Mouse (Mus musculus): ENCODE data around the gene Vac14. TPM values are rescaled to one million over a fixed set of nuclear protein-coding genes. Genes with fewer than 3 reads are reported as not detected.
A peak's percentile ranks its signal among the peaks of the same experiment; 100 is the strongest.

Vac14 gene
- polyA plus RNA-seq, 1 experiment, result 26.8 TPM

DNA sequence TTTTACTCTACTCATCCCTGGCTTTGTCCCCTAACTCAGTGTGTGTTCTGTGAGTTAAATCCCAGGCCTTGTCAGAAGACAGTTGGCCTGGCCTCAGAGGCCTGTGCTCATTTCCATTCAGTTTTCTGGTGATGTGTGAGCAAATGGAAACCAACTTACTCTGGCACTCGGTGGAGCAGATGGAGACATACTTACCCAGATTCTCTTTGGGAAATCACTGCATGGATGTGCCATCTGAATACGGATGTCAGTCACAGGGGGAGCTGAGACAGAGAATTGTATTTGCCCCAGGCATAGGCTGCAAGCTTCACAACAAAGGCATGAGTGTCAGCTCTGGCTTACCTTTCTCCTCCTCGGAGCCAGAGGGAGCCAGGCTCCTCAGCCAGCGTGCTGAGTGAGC is 8.0 kb downstream of the Vac14 start:
- H3K4me2 ChIP-seq (ENCODE audit: low read depth), result no peak overlapping the region
- no peaks in the 10 kb centered on the region for H3K36me3 ChIP-seq (ENCODE audit: control insufficient read depth, insufficient read depth)
- no peaks in the 10 kb centered on the region for H3K27me3 ChIP-seq (ENCODE audit: control insufficient read depth, insufficient read depth, insufficient read length)
- no peak overlapping the region for H3ac ChIP-seq (ENCODE audit: control insufficient read depth, insufficient read length)
- H3K79me2 ChIP-seq (ENCODE audit: control insufficient read depth, insufficient read depth), result peaks cover 69% of the 10 kb centered on the region
- TF ChIP-seq POLR2AphosphoS2 (IDR thresholded peaks at IDR 0.05; ENCODE audit: insufficient read length, low read depth) (no peak), MAX (IDR thresholded peaks at IDR 0.05; ENCODE audit: low read depth) (no peak), REST (IDR thresholded peaks at IDR 0.05; ENCODE audit: insufficient read depth, insufficient read length) (no peak), POLR2A (IDR thresholded peaks at IDR 0.05; ENCODE audit: insufficient read length, low read depth) (no peak)
- no peak overlapping the region for H3K4me3 ChIP-seq

DNA sequence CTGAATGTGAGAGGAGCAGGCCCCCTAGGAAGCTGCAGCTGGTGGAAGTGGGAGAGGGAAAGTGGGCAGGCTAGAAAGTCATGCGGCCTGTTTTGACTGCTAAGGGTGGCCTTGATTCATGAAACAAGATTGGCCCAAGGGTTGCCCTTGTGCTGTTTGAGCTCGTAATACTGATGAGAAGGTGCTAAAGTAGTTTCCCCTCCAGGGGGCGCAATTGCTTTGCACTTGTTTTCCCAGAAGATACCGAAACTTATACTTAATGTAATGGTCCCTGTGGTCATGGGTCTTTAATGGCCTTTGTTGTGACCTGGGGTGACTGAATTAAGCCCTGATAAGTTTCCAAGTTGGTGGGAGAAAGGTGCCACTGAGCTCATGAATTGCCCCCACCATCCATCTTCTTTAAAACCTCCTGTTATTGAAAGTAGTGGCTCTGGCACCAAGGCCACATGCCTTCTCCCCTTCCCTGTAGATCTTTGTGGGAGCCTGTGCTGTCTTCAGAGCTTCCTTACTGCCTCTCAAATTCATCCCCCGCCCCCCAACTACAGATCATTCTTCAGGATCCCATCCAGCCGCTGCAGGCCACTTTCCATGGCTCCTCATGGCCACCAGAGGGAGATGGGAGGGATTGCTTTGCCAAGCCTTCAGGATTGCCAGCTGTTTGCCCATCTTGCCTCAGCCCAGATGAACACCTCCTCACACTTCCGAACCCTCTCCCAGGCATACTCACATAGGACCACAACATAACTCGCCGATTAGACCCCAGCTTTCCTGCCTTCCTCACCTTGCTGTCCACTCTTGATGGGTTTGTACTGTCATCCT is 11.1 kb downstream of the Vac14 start:
- no peak overlapping the region for H3K4me3 ChIP-seq

DNA sequence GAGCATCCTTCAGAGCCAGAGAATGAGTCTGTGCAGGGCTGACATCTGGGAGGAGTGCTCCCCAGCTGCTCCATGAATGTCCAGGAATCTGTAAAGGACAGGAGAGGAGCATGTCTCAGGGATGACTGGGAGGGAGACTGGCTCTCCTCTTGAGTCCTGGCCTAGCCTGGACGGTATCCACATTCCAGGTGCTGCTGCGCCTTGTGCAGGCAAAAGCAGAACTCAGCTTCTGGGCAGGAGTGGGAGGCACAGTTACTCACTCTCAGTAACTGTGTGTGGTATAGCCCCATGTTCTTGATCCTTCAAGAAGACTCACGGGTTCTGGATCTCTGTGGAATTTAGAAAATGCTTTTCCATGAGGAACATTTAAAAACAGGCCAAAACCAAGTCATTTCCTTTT is 11.7 kb downstream of the Vac14 start:
- Histone ChIP-seq H3ac (ENCODE audit: control insufficient read depth, insufficient read length) (no peak overlapping the region), H3K4me3 (no peak overlapping the region), H3K27me3 (ENCODE audit: control insufficient read depth, insufficient read depth, insufficient read length) (no peaks in the 10 kb centered on the region), H3K36me3 (ENCODE audit: control insufficient read depth, insufficient read depth) (peaks cover 23% of the 10 kb centered on the region), H3K79me2 (ENCODE audit: control insufficient read depth, insufficient read depth) (peaks cover 36% of the 10 kb centered on the region), H3K4me2 (ENCODE audit: low read depth) (peak overlapping the region; percentile 1)
- no peak for TF ChIP-seq MYOG (IDR thresholded peaks at IDR 0.05; ENCODE audit: control insufficient read depth in 1 of 3, insufficient read depth in 1 of 3, insufficient read length in 2 of 3, low read depth in 2 of 3)
- no peak for TF ChIP-seq POLR2A (IDR thresholded peaks at IDR 0.05; ENCODE audit: insufficient read length, low read depth)
- no peak for TF ChIP-seq MYOD1 (IDR thresholded peaks at IDR 0.05; ENCODE audit: control insufficient read depth in 1 of 3, insufficient read length in 2 of 3, low read depth in 2 of 3)
- no peak for TF ChIP-seq POLR2AphosphoS2 (IDR thresholded peaks at IDR 0.05; ENCODE audit: insufficient read length, low read depth)

More for the DNA sequence above, 11.1 kb downstream of the Vac14 start:
- TF ChIP-seq MYOD1 (IDR thresholded peaks at IDR 0.05; ENCODE audit: control insufficient read depth in 1 of 3, insufficient read length in 2 of 3, low read depth in 2 of 3) (peak in 1 of 3 experiments; percentile 26), MYOG (IDR thresholded peaks at IDR 0.05; ENCODE audit: control insufficient read depth in 1 of 3, insufficient read depth in 1 of 3, insufficient read length in 2 of 3, low read depth in 2 of 3) (peak in 1 of 3 experiments; percentile 27), CEBPB (IDR thresholded peaks at IDR 0.05; ENCODE audit: insufficient read depth, poor library complexity, severe bottlenecking) (peak; percentile 73; the same call in 1 of the 2 replicates), E2F4 (IDR thresholded peaks at IDR 0.05; ENCODE audit: insufficient read depth) (no peak), POLR2AphosphoS2 (IDR thresholded peaks at IDR 0.05; ENCODE audit: insufficient read length, low read depth) (no peak)
- Histone ChIP-seq H3K79me2 (ENCODE audit: control insufficient read depth, insufficient read depth) (peaks cover 42% of the 10 kb centered on the region), H3ac (ENCODE audit: control insufficient read depth, insufficient read length) (no peak overlapping the region), H3K36me3 (ENCODE audit: control insufficient read depth, insufficient read depth) (peaks cover 18% of the 10 kb centered on the region), H3K4me2 (ENCODE audit: low read depth) (peak overlapping the region; percentile 1), H3K27me3 (ENCODE audit: control insufficient read depth, insufficient read depth, insufficient read length) (no peaks in the 10 kb centered on the region)

DNA sequence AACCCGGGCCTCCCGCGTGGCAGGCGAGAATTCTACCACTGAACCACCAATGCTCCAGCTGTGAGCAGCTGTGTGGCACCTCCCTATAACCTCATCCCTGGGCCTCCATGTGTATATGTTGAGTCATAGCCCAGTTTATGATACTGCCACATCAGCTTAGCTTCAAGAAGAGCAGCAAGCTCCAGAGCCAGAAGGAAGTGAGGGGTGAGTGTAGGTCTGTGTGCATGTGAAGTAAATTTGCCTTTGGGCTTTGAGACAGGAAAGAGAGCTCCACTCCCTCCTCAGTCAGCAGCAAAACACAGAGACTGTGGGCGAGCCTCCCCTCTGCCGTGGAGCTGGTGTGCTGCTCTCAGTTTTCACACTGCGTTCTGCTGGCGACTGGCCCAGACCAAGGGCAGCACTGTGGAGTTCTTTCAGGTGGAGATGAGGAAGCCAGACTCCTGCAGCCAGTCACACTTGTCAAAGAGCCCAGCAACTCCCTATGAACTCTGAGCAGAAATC is 12.2 kb downstream of the Vac14 start:
- Histone ChIP-seq H3K79me2 (ENCODE audit: control insufficient read depth, insufficient read depth) (peaks cover 31% of the 10 kb centered on the region), H3K4me3 (no peak overlapping the region), H3K36me3 (ENCODE audit: control insufficient read depth, insufficient read depth) (peaks cover 26% of the 10 kb centered on the region), H3K4me2 (ENCODE audit: low read depth) (peak overlapping the region; percentile 64), H3ac (ENCODE audit: control insufficient read depth, insufficient read length) (no peak overlapping the region), H3K27me3 (ENCODE audit: control insufficient read depth, insufficient read depth, insufficient read length) (no peaks in the 10 kb centered on the region)
- TF ChIP-seq USF1 (IDR thresholded peaks at IDR 0.05; ENCODE audit: low read depth), result no peak
- peak; percentile 97 for TF ChIP-seq POLR2AphosphoS2 (IDR thresholded peaks at IDR 0.05; ENCODE audit: insufficient read length, low read depth)
- TF ChIP-seq POLR2A (IDR thresholded peaks at IDR 0.05; ENCODE audit: insufficient read length, low read depth), result peak; percentile 65

DNA sequence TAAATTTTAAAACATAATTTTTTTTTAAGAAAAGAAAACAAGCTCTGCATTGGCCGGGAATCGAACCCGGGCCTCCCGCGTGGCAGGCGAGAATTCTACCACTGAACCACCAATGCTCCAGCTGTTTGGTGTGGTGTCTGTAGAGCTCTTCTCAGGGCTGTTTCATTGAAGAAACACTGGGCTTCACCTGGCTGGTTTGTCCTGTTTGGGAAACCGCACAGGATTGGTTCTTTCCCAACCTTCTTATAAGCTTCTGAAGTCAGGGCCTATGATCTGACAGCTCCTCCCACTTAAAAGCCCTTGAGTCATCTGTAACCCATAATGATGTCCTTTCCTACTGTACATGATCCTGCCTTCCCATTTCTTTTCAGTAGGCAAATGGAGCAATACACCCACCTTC is 12.8 kb downstream of the Vac14 start:
- Histone ChIP-seq H3K4me3 (no peak overlapping the region), H3K79me2 (ENCODE audit: control insufficient read depth, insufficient read depth) (peaks cover 25% of the 10 kb centered on the region), H3K27me3 (ENCODE audit: control insufficient read depth, insufficient read depth, insufficient read length) (no peaks in the 10 kb centered on the region), H3ac (ENCODE audit: control insufficient read depth, insufficient read length) (no peak overlapping the region), H3K4me2 (ENCODE audit: low read depth) (peak overlapping the region; percentile 64), H3K36me3 (ENCODE audit: control insufficient read depth, insufficient read depth) (peaks cover 26% of the 10 kb centered on the region)
- peak; percentile 63 for TF ChIP-seq POLR2AphosphoS2 (IDR thresholded peaks at IDR 0.05; ENCODE audit: insufficient read length, low read depth)
- TF ChIP-seq TCF12 (IDR thresholded peaks at IDR 0.05; ENCODE audit: insufficient read depth, poor library complexity, severe bottlenecking), result no peak
- no peak for TF ChIP-seq CEBPB (IDR thresholded peaks at IDR 0.05; ENCODE audit: insufficient read depth, poor library complexity, severe bottlenecking)

DNA sequence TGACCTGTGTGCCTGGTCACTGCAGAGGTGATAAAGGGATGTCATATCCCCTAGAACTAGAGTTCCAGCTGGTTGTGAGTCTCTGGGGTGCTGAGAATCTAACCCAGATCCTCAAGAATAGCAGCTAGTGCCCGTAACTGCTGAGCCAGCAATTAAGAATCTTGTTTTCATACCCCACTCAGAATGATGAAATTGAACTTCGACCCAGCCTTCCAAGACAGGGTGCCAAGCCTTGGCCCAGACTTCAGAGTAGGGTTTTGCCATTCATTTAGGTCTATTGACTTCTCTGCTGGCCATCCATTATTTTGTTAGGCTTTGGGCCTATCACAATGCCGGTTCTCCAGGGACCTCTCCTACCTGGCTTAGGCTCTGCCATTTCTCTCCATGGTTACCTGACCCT is 15.4 kb downstream of the Vac14 start:
- TF ChIP-seq E2F4 (IDR thresholded peaks at IDR 0.05; ENCODE audit: insufficient read depth) (no peak), TCF12 (IDR thresholded peaks at IDR 0.05; ENCODE audit: insufficient read depth, poor library complexity, severe bottlenecking) (no peak), MYOG (IDR thresholded peaks at IDR 0.05; ENCODE audit: control insufficient read depth in 1 of 3, insufficient read depth in 1 of 3, insufficient read length in 2 of 3, low read depth in 2 of 3) (no peak), POLR2AphosphoS2 (IDR thresholded peaks at IDR 0.05; ENCODE audit: insufficient read length, low read depth) (no peak), TCF3 (IDR thresholded peaks at IDR 0.05; ENCODE audit: insufficient read length, low read depth) (no peak), CEBPB (IDR thresholded peaks at IDR 0.05; ENCODE audit: insufficient read depth, poor library complexity, severe bottlenecking) (no peak), REST (IDR thresholded peaks at IDR 0.05; ENCODE audit: insufficient read depth, insufficient read length) (no peak), USF1 (IDR thresholded peaks at IDR 0.05; ENCODE audit: low read depth) (no peak), MYOD1 (IDR thresholded peaks at IDR 0.05; ENCODE audit: control insufficient read depth in 1 of 3, insufficient read length in 2 of 3, low read depth in 2 of 3) (no peak), MAX (IDR thresholded peaks at IDR 0.05; ENCODE audit: low read depth) (no peak), POLR2A (IDR thresholded peaks at IDR 0.05; ENCODE audit: insufficient read length, low read depth) (no peak), SRF (IDR thresholded peaks at IDR 0.05; ENCODE audit: control insufficient read depth, insufficient read length, low read depth) (no peak)
- Histone ChIP-seq H3K4me3 (no peak overlapping the region), H3ac (ENCODE audit: control insufficient read depth, insufficient read length) (no peak overlapping the region), H3K27me3 (ENCODE audit: control insufficient read depth, insufficient read depth, insufficient read length) (no peaks in the 10 kb centered on the region), H3K79me2 (ENCODE audit: control insufficient read depth, insufficient read depth) (peaks cover 11% of the 10 kb centered on the region), H3K36me3 (ENCODE audit: control insufficient read depth, insufficient read depth) (peaks cover 26% of the 10 kb centered on the region), H3K4me2 (ENCODE audit: low read depth) (no peak overlapping the region)

Measured in myocyte (in vitro differentiated cells).